32 mouse cellular contexts compared by ENCODE assay signal in genomic region chr3:23298818-23299217, GRCm38 (mm10).
"Had no signal": no experiment of that assay in that cellular context is flagged by ENCODE, and none has a peak within 500 bp of the region (broad histone marks: within the 10 kb centered on the region; RNA-seq: fewer than 3 reads in every experiment).

No protein-coding gene starts in this region.

- H3K27me3 ChIP-seq: limb, embryonic 12.5 days; limb, embryonic 13.5 days; limb, embryonic 15.5 days; liver, embryonic 12.5 days; liver, embryonic 13.5 days; liver, embryonic 15.5 days; lung, embryonic 15.5 days; megakaryocyte, embryonic 14.5 days; midbrain, embryonic 12.5 days; midbrain, embryonic 13.5 days; midbrain, embryonic 15.5 days; neural tube, embryonic 12.5 days had no signal

- DNase-seq: left cerebral cortex, postnatal 4 days; liver; liver, embryonic 13.5 days; liver, postnatal 0 days; lung, adult 18-20 months; lung, adult 2 months; lung, embryonic 14.5 days; lung, postnatal 10 days; lung, postnatal 14 days; lung, postnatal 36 days; lung, postnatal 4 days; midbrain, embryonic 14.5 days had no signal

- H3K4me1 ChIP-seq: limb, embryonic 10.5 days; limb, embryonic 12.5 days; limb, embryonic 13.5 days; limb, embryonic 15.5 days; liver, embryonic 12.5 days; liver, embryonic 13.5 days; liver, embryonic 15.5 days; lung, embryonic 15.5 days; megakaryocyte, embryonic 14.5 days; midbrain, embryonic 10.5 days; midbrain, embryonic 12.5 days; midbrain, embryonic 13.5 days; midbrain, embryonic 15.5 days; neural tube, embryonic 12.5 days had no signal

- H3K9ac ChIP-seq: limb, embryonic 12.5 days; limb, embryonic 13.5 days; limb, embryonic 15.5 days; liver, embryonic 12.5 days; liver, embryonic 13.5 days; liver, embryonic 14.5 days; liver, embryonic 15.5 days; liver, postnatal 0 days; lung, embryonic 14.5 days; lung, embryonic 15.5 days; midbrain, embryonic 12.5 days; midbrain, embryonic 13.5 days; midbrain, embryonic 15.5 days; neural tube, embryonic 12.5 days had no signal

- H3K36me3 ChIP-seq: limb, embryonic 10.5 days; limb, embryonic 12.5 days; limb, embryonic 13.5 days; limb, embryonic 15.5 days; liver, embryonic 12.5 days; liver, embryonic 13.5 days; liver, embryonic 15.5 days; lung, embryonic 15.5 days; midbrain, embryonic 10.5 days; midbrain, embryonic 12.5 days; midbrain, embryonic 13.5 days; midbrain, embryonic 15.5 days; neural tube, embryonic 12.5 days had no signal

- H3K9me3 ChIP-seq: limb, embryonic 10.5 days; limb, embryonic 12.5 days; limb, embryonic 13.5 days; limb, embryonic 15.5 days; liver, embryonic 12.5 days; liver, embryonic 13.5 days; liver, embryonic 15.5 days; lung, embryonic 15.5 days; megakaryocyte, embryonic 14.5 days; midbrain, embryonic 10.5 days; midbrain, embryonic 12.5 days; midbrain, embryonic 13.5 days; midbrain, embryonic 15.5 days; neural tube, embryonic 12.5 days had no signal

- ATAC-seq: liver, embryonic 12.5 days; liver, postnatal 0 days; lung, postnatal 0 days; midbrain, embryonic 13.5 days; midbrain, embryonic 15.5 days; midbrain, embryonic 16.5 days had no signal

- H3K27ac ChIP-seq: limb, embryonic 10.5 days; limb, embryonic 12.5 days; limb, embryonic 13.5 days; limb, embryonic 15.5 days; liver, embryonic 12.5 days; liver, embryonic 13.5 days; liver, embryonic 14.5 days; liver, embryonic 15.5 days; lung, embryonic 15.5 days; macrophage; midbrain, embryonic 10.5 days; midbrain, embryonic 12.5 days; midbrain, embryonic 13.5 days; midbrain, embryonic 15.5 days; neural tube, embryonic 12.5 days had no signal

- H3K4me2 ChIP-seq: limb, embryonic 12.5 days; limb, embryonic 13.5 days; limb, embryonic 15.5 days; liver, embryonic 11.5 days; liver, embryonic 12.5 days; liver, embryonic 13.5 days; liver, embryonic 15.5 days; lung, embryonic 14.5 days; lung, embryonic 15.5 days; midbrain, embryonic 11.5 days; midbrain, embryonic 12.5 days; midbrain, embryonic 13.5 days; midbrain, embryonic 15.5 days; neural tube, embryonic 12.5 days had no signal

- H3K4me3 ChIP-seq: limb, embryonic 10.5 days; limb, embryonic 12.5 days; limb, embryonic 13.5 days; limb, embryonic 15.5 days; liver, embryonic 12.5 days; liver, embryonic 13.5 days; liver, embryonic 15.5 days; lung, embryonic 15.5 days; megakaryocyte, embryonic 14.5 days; midbrain, embryonic 10.5 days; midbrain, embryonic 12.5 days; midbrain, embryonic 13.5 days; midbrain, embryonic 15.5 days; myocyte; neural tube, embryonic 12.5 days had no signal
